In the genomic region with DNA sequence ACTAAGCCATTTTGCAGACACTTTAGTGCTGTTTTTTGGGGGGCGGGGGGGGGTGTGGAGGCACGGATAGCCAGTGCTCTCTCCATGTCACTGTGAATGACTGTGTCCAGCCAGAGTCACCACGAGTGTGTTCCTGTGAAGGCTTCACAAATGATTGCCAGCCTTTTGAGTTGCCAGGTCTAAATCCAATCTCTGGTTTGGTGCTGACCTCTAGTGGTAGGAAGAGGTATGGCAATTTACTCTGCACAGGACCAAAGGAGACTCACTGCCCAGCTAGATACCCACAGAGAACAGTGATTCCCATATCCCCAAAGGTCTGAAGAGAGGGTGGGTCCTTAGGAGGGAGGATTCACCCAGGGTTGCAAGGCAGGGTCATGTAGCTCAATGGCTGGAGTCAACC, we compare ENCODE assay signal across 9 mouse cellular contexts. TPM values are rescaled to one million over a fixed set of nuclear protein-coding genes. Genes with fewer than 3 reads are reported as not detected.
A peak's percentile ranks its signal among the peaks of the same experiment; 100 is the strongest.
DNase-seq lines count a peak whose midpoint lies in the region; ATAC-seq and TF ChIP-seq lines count a peak whose summit lies in the region.
"Had no signal": no experiment of that assay in that cellular context is flagged by ENCODE, and none has a peak within 500 bp of the region (broad histone marks: within the 10 kb centered on the region; RNA-seq: fewer than 3 reads in every experiment).

No protein-coding gene starts in this region.

- WGBS in cerebellum, adult 2 months = 3% methylated on average over 3 of the region's 3 CpGs
- 1% methylated on average over 3 of the region's 3 CpGs for WGBS in midbrain, embryonic 14.5 days

- peak; percentile 68 for DNase-seq in urinary bladder, postnatal 14 days (ENCODE audit: low spot score)
- DNase-seq in urinary bladder, postnatal 10 days (ENCODE audit: low spot score) = no peak
- DNase-seq in cerebellum, adult 2 months = peak; percentile 66 to 78
- peak; percentile 84 for DNase-seq in forelimb bud, embryonic 11.5 days (ENCODE audit: low read depth, low spot score)
- peak; percentile 57 for DNase-seq in kidney, adult 11 months
- peak; percentile 66 for DNase-seq in left cerebral cortex, postnatal 4 days
- peak; percentile 92 for DNase-seq in midbrain, embryonic 14.5 days
- DNase-seq in spleen, postnatal 4 days (ENCODE audit: low spot score in 2 of 2) = peak; percentile 58 to 79

- no peak overlapping the region for H3K4me3 ChIP-seq in cerebellum, adult 2 months (replicated peaks; ENCODE audit: insufficient read depth, low read depth, low read length)
- H3K4me3 ChIP-seq in midbrain, embryonic 14.5 days (replicated peaks; ENCODE audit: low read depth, low read length) = no peak overlapping the region
- H3K4me3 ChIP-seq: embryonic facial prominence, embryonic 12.5 days had no signal

- no peak for TF ChIP-seq POLR2A in cerebellum, adult 2 months (IDR thresholded peaks at IDR 0.05; ENCODE audit: borderline replicate concordance, insufficient read depth, low read length)

- H3K4me1 ChIP-seq in cerebellum, adult 2 months (ENCODE audit: control insufficient read depth, insufficient read depth, low read length) = no peaks in the 10 kb centered on the region; the same call in 1 of the 2 replicates
- peaks cover 11% of the 10 kb centered on the region; the same call in 1 of the 2 replicates for H3K4me1 ChIP-seq in midbrain, embryonic 14.5 days (ENCODE audit: control insufficient read depth, insufficient read depth, low read length)

- no peak overlapping the region for H3K4me2 ChIP-seq in midbrain, embryonic 14.5 days (ENCODE audit: low read length)
- H3K4me2 ChIP-seq: embryonic facial prominence, embryonic 12.5 days had no signal

- no peak overlapping the region for H3K27ac ChIP-seq in cerebellum, adult 2 months (ENCODE audit: insufficient read depth, low read length)
- 0 out of 2 replicates have a peak overlapping the region, but pooled peaks have one; percentile 15 for H3K27ac ChIP-seq in midbrain, embryonic 14.5 days (replicated peaks; ENCODE audit: low read depth, low read length)
- H3K27ac ChIP-seq: embryonic facial prominence, embryonic 12.5 days had no signal

- no peaks in the 10 kb centered on the region for H3K27me3 ChIP-seq in cerebellum, adult 2 months (ENCODE audit: control insufficient read depth, insufficient read depth, low read length)
- H3K27me3 ChIP-seq in midbrain, embryonic 14.5 days (ENCODE audit: control insufficient read depth, insufficient read depth, low read length) = no peaks in the 10 kb centered on the region
- H3K27me3 ChIP-seq: embryonic facial prominence, embryonic 12.5 days had no signal

- H3K36me3 ChIP-seq in midbrain, embryonic 14.5 days (ENCODE audit: control insufficient read depth, insufficient read depth, low read length) = peaks cover 6% of the 10 kb centered on the region; the same call in 1 of the 2 replicates
- H3K36me3 ChIP-seq: embryonic facial prominence, embryonic 12.5 days had no signal

- intact Hi-C loops in left cerebral cortex, postnatal 4 days (cut with DNase I) = loop anchor here (1.0 kb wide), 1 partner anchor 75 kb away; no protein-coding TSS in a partner anchor

- peak; percentile 92 for TF ChIP-seq CTCF in cerebellum, adult 2 months (IDR thresholded peaks at IDR 0.05; ENCODE audit: borderline replicate concordance, insufficient read depth, low read depth, low read length)

- no peaks in the 10 kb centered on the region for H3K9me3 ChIP-seq in midbrain, embryonic 14.5 days (ENCODE audit: control insufficient read depth, low read length)
- H3K9me3 ChIP-seq: embryonic facial prominence, embryonic 12.5 days had no signal

- ATAC-seq in midbrain, embryonic 14.5 days (ENCODE audit: low FRiP score, low TSS enrichment) = peak; percentile 18; the same call in 1 of the 2 replicates

- H3K9ac ChIP-seq in midbrain, embryonic 14.5 days (replicated peaks; ENCODE audit: low read length) = no peak overlapping the region
- H3K9ac ChIP-seq: embryonic facial prominence, embryonic 12.5 days had no signal

RNA-seq across cellular contexts. Expression of gene Klhl35, which starts 15.1 kb away (rescaled TPM):
- polyA plus RNA-seq in cerebellum, adult 2 months (2012; rRNA removed) = 1.1 and 1.4 TPM in 2 replicates
- total RNA-seq in left cerebral cortex, postnatal 4 days (2021) = 1 to 10 TPM; 4.8 to 5.8 TPM
- polyA plus RNA-seq in midbrain, embryonic 14.5 days (2014; fragmentation: Nextera tagmentation; extraction: Ambion mirVana) = 10.7 and 11.6 TPM in 2 replicates

RNA-seq across cellular contexts. Expression of gene Rps3, which starts 32.8 kb away (rescaled TPM):
- 391 and 434 TPM in 2 replicates for polyA plus RNA-seq in cerebellum, adult 2 months (2012; rRNA removed)
- total RNA-seq in left cerebral cortex, postnatal 4 days (2021) = 100 to 1,000 TPM; 379 to 396 TPM
- 488 and 521 TPM in 2 replicates for polyA plus RNA-seq in midbrain, embryonic 14.5 days (2014; fragmentation: Nextera tagmentation; extraction: Ambion mirVana)
